Mouse (Mus musculus) E14TG2a.4 (cell line): ENCODE measurements around the gene Cd300ld.

Experiments
- H3K27me3 ChIP-seq: 2 replicates; pipeline ENCODE4 v1.6.1; 2014; ENCODE audit warnings: low read length, control low read depth; ENCODE audit not compliant: insufficient read depth
- H3K36me3 ChIP-seq: 2 replicates; pipeline ENCODE4 v1.6.1; 2014; ENCODE audit warnings: low read length, control low read depth; ENCODE audit not compliant: insufficient read depth
- H3K4me1 ChIP-seq: replicated peaks from 2 replicates; pipeline ENCODE4 v1.6.1; 2014; ENCODE audit warnings: low read depth, low read length, control low read depth
- H3K4me3 ChIP-seq: replicated peaks from 2 replicates; pipeline ENCODE4 v1.5.1; 2014; ENCODE audit warnings: mild to moderate bottlenecking, low read length
- H3K9me3 ChIP-seq: 2 replicates; pipeline ENCODE4 v1.6.1; 2014; ENCODE audit warnings: low read length, control low read depth
- CTCF ChIP-seq: conservative IDR thresholded peaks from 2 replicates; pipeline ENCODE4 v1.5.1; 2014; ENCODE audit warnings: low read length
- NANOG ChIP-seq: IDR thresholded peaks from 2 replicates; pipeline ENCODE4 v1.6.1; 2014; ENCODE audit warnings: borderline replicate concordance, low read length, mixed read lengths
- POU5F1 ChIP-seq: IDR thresholded peaks from 2 replicates; pipeline ENCODE4 v1.6.1; 2014; ENCODE audit warnings: low read length, borderline replicate concordance

The Cd300ld gene

GRCm38 (mm10) chr11:114965182-114965828 is 24.4 kb downstream of the Cd300ld start:
- no peak for TF ChIP-seq NANOG
- TF ChIP-seq CTCF: no peak
- TF ChIP-seq POU5F1: no peak
- H3K36me3 ChIP-seq: no peaks in the 10 kb centered on the region
- no peak overlapping the region for H3K4me3 ChIP-seq
- peaks cover 8% of the 10 kb centered on the region for H3K4me1 ChIP-seq
- no peaks in the 10 kb centered on the region for H3K27me3 ChIP-seq
- H3K9me3 ChIP-seq: peaks cover 3% of the 10 kb centered on the region; the same call in 1 of the 2 replicates

- no peak overlapping the region for H3K4me3 ChIP-seq
- TF ChIP-seq CTCF: no peak
- no peaks in the 10 kb centered on the region for H3K27me3 ChIP-seq
- H3K36me3 ChIP-seq: no peaks in the 10 kb centered on the region
- H3K9me3 ChIP-seq: no peaks in the 10 kb centered on the region
- H3K4me1 ChIP-seq: peaks cover 15% of the 10 kb centered on the region
These were observed 29.4 kb downstream of the Cd300ld start for GRCm38 (mm10) chr11:114960369-114960768.

- Histone ChIP-seq H3K4me1 (no peaks in the 10 kb centered on the region), H3K9me3 (no peaks in the 10 kb centered on the region), H3K27me3 (peaks cover 13% of the 10 kb centered on the region; the same call in 1 of the 2 replicates), H3K4me3 (no peak within 1 kb of the TSS), H3K36me3 (no peaks in the 10 kb centered on the region)
- TF ChIP-seq POU5F1 (no peak), NANOG (no peak), CTCF (no peak)
These were observed 55.6 kb downstream of the Cd300ld start, which contains the start of gene Cd300lb for GRCm38 (mm10) chr11:114934144-114934543. Gene Cd300lb, minus strand, starts transcription at chr11:114934386.

GRCm38 (mm10) chr11:114933591-114933990 is 56.1 kb downstream of the Cd300ld start:
- TF ChIP-seq POU5F1: no peak
- no peak for TF ChIP-seq NANOG
- no peak for TF ChIP-seq CTCF
- Histone ChIP-seq H3K4me3 (no peak overlapping the region), H3K9me3 (no peaks in the 10 kb centered on the region), H3K36me3 (no peaks in the 10 kb centered on the region), H3K27me3 (peaks cover 13% of the 10 kb centered on the region; the same call in 1 of the 2 replicates), H3K4me1 (no peaks in the 10 kb centered on the region)
